Mouse (Mus musculus): ENCODE data around the gene Cspg5.

GRCm38 (mm10) chr9:110244567-110244888 lies 945 bp downstream of the Cspg5 start:
- 0 out of 2 replicates have a peak, but pooled peaks have one; percentile 6 for TF ChIP-seq CTCF (conservative IDR thresholded peaks at IDR 0.05; ENCODE audit: insufficient read depth, insufficient read length, low read depth, low read length)
- no peak for TF ChIP-seq POLR2A (IDR thresholded peaks at IDR 0.05; ENCODE audit: low read depth, low read length)

Data from kidney, adult 2 months (tissue).